Mouse (Mus musculus): Measurements from ENCODE around the gene Kcnmb3. TPM values are rescaled to one million over a fixed set of nuclear protein-coding genes. Genes with fewer than 3 reads are reported as not detected.

The Kcnmb3 gene
- polyA plus RNA-seq, 1 experiment, result not detected

DNA sequence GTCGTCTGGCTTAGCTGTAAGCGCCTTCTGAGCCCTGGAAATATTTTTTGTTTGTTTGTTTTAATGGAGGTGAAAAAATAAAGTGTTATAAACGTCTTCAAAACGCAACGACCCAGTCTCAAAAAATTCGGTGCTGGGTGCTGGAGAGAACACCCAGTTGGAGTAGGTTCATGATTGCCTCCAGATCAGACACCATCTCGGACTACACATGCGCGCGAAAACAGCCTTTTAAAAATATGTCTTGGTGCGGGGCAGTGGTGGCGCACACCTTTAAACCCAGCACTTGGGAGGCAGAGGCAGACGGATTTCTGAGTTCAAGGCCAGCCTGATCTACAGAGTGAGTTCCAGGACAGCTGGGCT is 19.1 kb upstream of the Kcnmb3 start:
- no peak for TF ChIP-seq POLR2A (IDR thresholded peaks at IDR 0.05; ENCODE audit: low read depth, low read length)
- TF ChIP-seq CTCF (IDR thresholded peaks at IDR 0.05; ENCODE audit: borderline replicate concordance, insufficient read depth, low read length), result no peak
- H3K4me3 ChIP-seq (ENCODE audit: insufficient read depth, low read length), result peak overlapping the region; percentile 82
- H3K4me1 ChIP-seq (ENCODE audit: control insufficient read depth, insufficient read depth, low read length), result peaks cover 6% of the 10 kb centered on the region; the same call in 1 of the 2 replicates
- peak overlapping the region; percentile 34 for H3K27ac ChIP-seq (ENCODE audit: insufficient read depth, low read length)

DNA sequence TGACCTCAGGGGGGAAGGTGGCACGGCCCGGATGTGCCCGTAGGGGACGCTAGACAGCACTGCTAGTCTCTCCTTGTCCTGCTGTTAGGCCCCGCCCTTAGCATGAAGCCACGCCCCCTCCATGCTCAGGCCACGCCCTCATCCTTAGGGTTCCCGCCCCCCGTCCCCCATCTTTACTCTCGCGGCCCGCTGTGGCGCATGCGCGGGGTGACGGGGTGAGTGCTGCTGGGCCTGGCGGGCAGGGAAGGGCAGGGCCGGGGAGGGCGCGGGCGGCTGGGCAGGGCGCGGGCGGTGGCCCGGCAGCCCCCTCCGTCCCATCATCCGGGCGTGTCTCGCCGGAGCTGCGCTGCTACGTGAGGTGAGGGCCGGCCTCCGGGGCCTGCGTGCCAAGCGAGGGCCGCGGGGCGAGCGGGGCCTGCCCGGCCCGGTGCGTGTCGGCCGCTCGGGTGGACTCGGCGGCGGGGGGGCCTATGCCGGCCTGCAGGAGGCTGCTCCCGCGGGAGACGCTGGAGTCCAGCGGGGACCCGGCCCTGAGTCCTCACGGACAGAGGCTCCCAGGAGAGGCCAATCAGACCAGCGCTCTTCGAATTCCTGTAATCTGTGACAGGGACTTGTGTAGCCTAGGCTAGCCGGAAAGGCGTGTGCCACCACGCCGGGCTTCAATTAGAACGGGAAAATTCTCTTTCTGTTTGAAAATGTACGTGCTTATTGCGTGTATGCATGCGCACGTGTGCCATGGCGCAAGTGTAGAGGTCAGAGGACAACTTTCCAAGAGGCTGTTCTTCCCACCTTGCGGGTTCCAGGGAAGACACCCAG is 18.6 kb upstream of the Kcnmb3 start:
- Histone ChIP-seq H3K4me1 (ENCODE audit: control insufficient read depth, insufficient read depth, low read length) (peaks cover 6% of the 10 kb centered on the region; the same call in 1 of the 2 replicates), H3K27ac (ENCODE audit: insufficient read depth, low read length) (peak overlapping the region; percentile 35), H3K4me3 (ENCODE audit: insufficient read depth, low read length) (peak overlapping the region; percentile 82)
- TF ChIP-seq POLR2A (IDR thresholded peaks at IDR 0.05; ENCODE audit: low read depth, low read length), result peak; percentile 71
- TF ChIP-seq CTCF (IDR thresholded peaks at IDR 0.05; ENCODE audit: borderline replicate concordance, insufficient read depth, low read length), result peak; percentile 78; the same call in 1 of the 2 replicates

DNA sequence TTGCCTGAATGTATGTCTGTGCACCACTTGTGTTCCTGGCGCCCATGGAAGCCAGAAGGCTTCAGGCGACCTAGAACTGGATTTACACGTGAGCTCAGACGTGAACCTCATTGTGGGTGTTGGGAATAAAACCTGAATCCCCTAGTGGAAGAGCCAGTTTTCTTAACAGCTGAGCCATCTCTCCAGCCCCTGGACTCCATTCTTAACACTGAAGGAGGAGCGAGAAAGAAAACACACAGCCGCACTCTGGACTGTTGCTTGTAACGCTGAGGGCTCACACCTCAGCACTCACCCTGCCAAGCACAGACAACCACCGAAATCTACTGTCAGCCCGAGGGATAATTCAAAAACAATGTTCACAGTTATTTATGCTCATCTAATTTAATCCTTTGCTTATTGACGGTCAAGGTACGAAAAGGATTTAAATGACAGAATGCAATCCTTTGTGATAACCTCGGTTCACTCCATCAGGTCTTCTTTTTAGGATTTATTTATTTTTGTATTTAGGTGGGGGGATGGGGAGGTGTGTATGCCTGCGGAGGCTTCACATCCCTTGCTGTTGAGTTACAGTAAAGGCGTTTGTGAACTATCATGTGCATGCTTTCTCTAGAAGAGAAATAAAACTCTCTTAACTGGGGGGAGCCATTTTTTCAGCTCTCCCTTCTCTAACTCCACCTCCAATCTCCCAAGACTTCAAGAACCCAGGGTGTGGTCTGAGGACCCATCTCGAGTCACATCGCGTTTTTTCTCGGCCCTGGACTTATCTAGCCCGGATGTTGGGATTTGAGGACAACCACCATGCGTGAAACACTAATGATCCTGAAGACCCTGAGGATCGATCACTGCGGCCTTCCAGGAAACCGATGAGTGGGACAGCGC is 17.7 kb upstream of the Kcnmb3 start, which contains the start of gene Zfp639:
Gene Zfp639 (plus strand): TSS at position 764 of the 879 bp plus-strand sequence.
- peaks cover 4% of the 10 kb centered on the region; the same call in 1 of the 2 replicates for H3K4me1 ChIP-seq (ENCODE audit: control insufficient read depth, insufficient read depth, low read length)
- peak within 1 kb of the TSS; percentile 82 for H3K4me3 ChIP-seq (ENCODE audit: insufficient read depth, low read length)
- H3K27ac ChIP-seq (ENCODE audit: insufficient read depth, low read length), result peak within 1 kb of the TSS; percentile 35
- TF ChIP-seq POLR2A (IDR thresholded peaks at IDR 0.05; ENCODE audit: low read depth, low read length) (peak; percentile 38; the same call in 1 of the 2 replicates), CTCF (IDR thresholded peaks at IDR 0.05; ENCODE audit: borderline replicate concordance, insufficient read depth, low read length) (no peak)

DNA sequence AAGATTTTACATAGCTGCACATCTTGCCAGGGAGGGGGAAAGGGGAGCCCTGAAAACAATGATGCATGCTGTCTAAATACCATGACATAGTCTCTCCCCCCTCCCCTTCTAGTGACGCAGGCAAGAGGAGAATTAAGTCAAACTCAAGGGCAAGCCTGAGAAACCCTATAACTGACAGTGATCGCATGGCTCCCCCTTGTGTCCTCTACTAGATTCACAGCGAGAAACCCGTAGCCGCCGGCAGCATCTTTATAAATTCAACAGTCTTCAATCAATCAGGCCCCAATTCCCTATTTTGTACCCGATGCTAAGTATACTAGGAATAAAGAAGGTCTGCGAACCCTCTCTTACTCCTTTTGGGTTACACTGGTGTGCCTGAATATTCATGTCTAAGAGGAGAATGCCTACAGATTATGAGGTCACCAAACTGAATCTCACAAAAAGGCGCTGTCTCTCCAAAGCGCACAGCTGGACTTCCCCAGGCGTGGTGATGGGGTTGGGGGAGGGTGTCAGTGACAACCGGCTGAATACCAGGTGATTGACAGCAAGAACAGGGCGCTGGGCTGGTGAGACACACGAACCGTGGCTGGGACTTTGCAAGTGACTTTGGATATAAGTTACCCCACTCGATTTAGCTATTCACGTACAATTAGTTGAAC is 16.8 kb upstream of the Kcnmb3 start:
- Histone ChIP-seq H3K4me1 (ENCODE audit: control insufficient read depth, insufficient read depth, low read length) (peaks cover 2% of the 10 kb centered on the region; the same call in 1 of the 2 replicates), H3K27ac (ENCODE audit: insufficient read depth, low read length) (no peak overlapping the region), H3K4me3 (ENCODE audit: insufficient read depth, low read length) (no peak overlapping the region)
- TF ChIP-seq CTCF (IDR thresholded peaks at IDR 0.05; ENCODE audit: borderline replicate concordance, insufficient read depth, low read length), result 0 out of 2 replicates have a peak, but pooled peaks have one; percentile 27
- no peak for TF ChIP-seq POLR2A (IDR thresholded peaks at IDR 0.05; ENCODE audit: low read depth, low read length)

DNA sequence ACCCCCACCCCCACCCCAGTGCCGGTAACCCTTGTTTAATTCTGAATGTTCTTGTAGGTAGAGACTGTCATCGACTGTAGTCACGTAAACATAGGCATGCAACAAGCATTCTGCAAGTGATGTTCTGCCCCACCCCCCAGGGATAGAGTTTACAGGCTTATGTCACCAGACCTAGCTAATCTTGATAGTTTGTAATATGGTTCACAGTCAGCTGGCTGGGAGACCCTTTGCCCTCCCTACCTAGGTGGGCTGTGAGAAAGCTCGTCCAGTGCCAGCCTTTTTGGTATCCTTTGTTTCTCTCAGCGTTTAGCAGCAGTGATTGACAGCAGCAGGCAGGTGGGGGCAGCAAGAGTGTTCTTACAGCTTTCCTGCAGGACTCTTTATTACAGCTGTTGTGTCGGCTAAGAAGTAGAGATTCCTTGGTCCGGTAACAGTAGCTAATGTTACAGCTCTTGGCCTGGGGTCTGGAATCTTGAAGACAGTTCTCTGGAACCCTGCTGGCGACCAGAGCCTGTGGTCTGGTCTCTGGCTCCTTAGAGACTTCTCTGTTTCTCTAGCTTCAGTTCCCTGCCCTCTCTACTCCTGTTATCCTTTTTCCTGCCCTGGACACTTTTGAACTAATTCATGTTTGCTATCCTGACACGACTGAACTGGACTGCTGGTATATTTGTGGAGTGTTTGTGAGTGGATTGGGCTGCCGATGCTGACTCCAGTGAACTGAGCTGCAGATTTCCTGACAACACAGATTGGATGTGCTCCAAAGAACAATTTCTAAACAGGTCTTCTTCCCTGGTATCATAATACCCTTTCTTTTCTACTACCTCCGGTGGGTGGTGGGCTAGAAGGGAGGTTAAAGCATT is 14.6 kb upstream of the Kcnmb3 start:
- TF ChIP-seq POLR2A (IDR thresholded peaks at IDR 0.05; ENCODE audit: low read depth, low read length), result no peak
- no peak overlapping the region for H3K27ac ChIP-seq (ENCODE audit: insufficient read depth, low read length)
- no peak overlapping the region for H3K4me3 ChIP-seq (ENCODE audit: insufficient read depth, low read length)
- H3K4me1 ChIP-seq (ENCODE audit: control insufficient read depth, insufficient read depth, low read length), result peaks cover 1% of the 10 kb centered on the region; the same call in 1 of the 2 replicates

DNA sequence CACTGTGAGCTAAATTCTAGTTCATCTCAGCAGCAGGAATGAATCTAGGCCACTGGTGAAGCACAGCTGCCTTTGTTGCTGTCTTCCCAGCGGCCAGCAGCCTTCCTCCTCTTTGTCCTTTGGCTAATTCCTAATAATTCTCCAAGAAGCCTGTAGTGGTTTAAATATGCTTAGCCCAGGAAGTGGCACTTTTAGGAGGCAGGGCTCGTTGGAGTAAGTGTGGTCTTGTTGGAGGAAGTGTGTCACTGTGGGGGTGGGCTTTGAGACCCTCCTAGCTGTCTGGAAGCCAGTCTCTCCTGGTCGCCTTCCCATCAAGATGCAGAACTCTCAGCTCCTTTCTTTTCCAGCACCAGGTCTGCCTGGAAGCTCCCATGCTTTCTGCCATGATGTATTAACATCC is 13.8 kb upstream of the Kcnmb3 start:
- Histone ChIP-seq H3K4me3 (ENCODE audit: insufficient read depth, low read length) (no peak overlapping the region), H3K27ac (ENCODE audit: insufficient read depth, low read length) (no peak overlapping the region), H3K4me1 (ENCODE audit: control insufficient read depth, insufficient read depth, low read length) (no peaks in the 10 kb centered on the region; the same call in 1 of the 2 replicates)
- TF ChIP-seq POLR2A (IDR thresholded peaks at IDR 0.05; ENCODE audit: low read depth, low read length) (no peak), CTCF (IDR thresholded peaks at IDR 0.05; ENCODE audit: borderline replicate concordance, insufficient read depth, low read length) (no peak)

DNA sequence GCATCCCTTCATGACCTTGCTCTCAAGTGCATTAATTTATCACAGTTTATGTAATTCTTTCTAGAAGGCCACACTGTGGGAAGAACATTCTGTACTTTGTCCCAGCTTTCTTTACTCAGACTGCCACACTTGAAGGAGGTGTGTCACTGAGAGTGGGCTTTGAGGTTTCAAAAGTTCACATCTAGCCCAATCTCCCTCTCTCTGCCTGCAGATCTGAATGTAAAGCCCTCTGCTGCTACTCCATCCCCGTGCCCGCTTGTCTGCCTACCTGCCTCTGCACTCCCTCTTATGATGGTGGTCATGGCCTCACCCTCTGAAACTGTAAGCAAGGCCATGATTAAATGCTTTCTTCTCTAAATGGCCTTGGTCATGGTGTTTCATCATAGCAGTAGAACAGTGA is 8.3 kb upstream of the Kcnmb3 start:
- no peak overlapping the region for H3K4me3 ChIP-seq (ENCODE audit: insufficient read depth, low read length)
- TF ChIP-seq CTCF (IDR thresholded peaks at IDR 0.05; ENCODE audit: borderline replicate concordance, insufficient read depth, low read length) (no peak), POLR2A (IDR thresholded peaks at IDR 0.05; ENCODE audit: low read depth, low read length) (no peak)

DNA sequence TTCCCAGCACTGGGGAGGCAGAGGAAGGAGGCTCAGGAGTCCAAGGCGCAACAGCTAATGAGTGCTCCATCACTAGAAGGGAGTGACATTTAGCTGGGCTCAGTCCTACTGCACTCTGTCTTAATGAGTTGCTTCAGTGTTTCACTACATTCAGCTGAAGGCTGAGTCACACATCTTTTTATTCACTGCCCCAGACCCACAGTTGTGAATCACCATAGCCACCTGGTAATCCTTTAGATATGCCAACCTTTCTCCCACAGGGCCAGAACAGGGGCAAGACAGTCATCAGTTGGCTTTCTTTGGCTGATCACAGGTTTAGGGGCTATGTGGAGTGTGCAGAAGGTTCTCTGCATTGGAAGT is 4.7 kb upstream of the Kcnmb3 start:
- TF ChIP-seq POLR2A (IDR thresholded peaks at IDR 0.05; ENCODE audit: low read depth, low read length) (no peak), CTCF (IDR thresholded peaks at IDR 0.05; ENCODE audit: borderline replicate concordance, insufficient read depth, low read length) (no peak)
- Histone ChIP-seq H3K4me3 (ENCODE audit: insufficient read depth, low read length) (no peak overlapping the region), H3K4me1 (ENCODE audit: control insufficient read depth, insufficient read depth, low read length) (peaks cover 14% of the 10 kb centered on the region), H3K27ac (ENCODE audit: insufficient read depth, low read length) (peak overlapping the region; percentile 78)

More for the DNA sequence above, 8.3 kb upstream of the Kcnmb3 start:
- Histone ChIP-seq H3K27ac (ENCODE audit: insufficient read depth, low read length) (no peak overlapping the region), H3K4me1 (ENCODE audit: control insufficient read depth, insufficient read depth, low read length) (peaks cover 12% of the 10 kb centered on the region)

Measured in embryonic fibroblast, embryonic 13.5 days (primary cell).